Mouse (Mus musculus): ENCODE results near the gene Tpm4. TPM values are rescaled to one million over a fixed set of nuclear protein-coding genes. Genes with fewer than 3 reads are reported as not detected.

The Tpm4 gene
- polyA plus RNA-seq, 1 experiment from 2014 or later = 227 TPM

GRCm38 (mm10) chr8:72151418-72152078 lies 16.8 kb downstream of the Tpm4 start:
- H3K79me2 ChIP-seq (ENCODE audit: inconsistent target) = peaks cover 35% of the 10 kb centered on the region; the same call in 1 of the 2 replicates
- no peak overlapping the region for H3K4me3 ChIP-seq (ENCODE audit: inconsistent target)
- 7% methylated on average over 3 of the region's 3 CpGs for WGBS (ENCODE audit: missing documents)
- no peak overlapping the region for H3K27ac ChIP-seq
- peaks cover 51% of the 10 kb centered on the region for H3K36me3 ChIP-seq (ENCODE audit: inconsistent target)

- Histone ChIP-seq H3K4me3 (ENCODE audit: inconsistent target) (no peak overlapping the region), H3K36me3 (ENCODE audit: inconsistent target) (peaks cover 33% of the 10 kb centered on the region), H3K27ac (no peak overlapping the region), H3K79me2 (ENCODE audit: inconsistent target) (peaks cover 18% of the 10 kb centered on the region; the same call in 1 of the 2 replicates)
Observed at GRCm38 (mm10) chr8:72153382-72153781, 18.6 kb downstream of the Tpm4 start.

GRCm38 (mm10) chr8:72158096-72158495 lies 23.3 kb downstream of the Tpm4 start:
- Histone ChIP-seq H3K36me3 (ENCODE audit: inconsistent target) (peaks cover 5% of the 10 kb centered on the region), H3K79me2 (ENCODE audit: inconsistent target) (peaks cover 36% of the 10 kb centered on the region), H3K27ac (no peak overlapping the region), H3K4me3 (ENCODE audit: inconsistent target) (no peak overlapping the region)
- WGBS (ENCODE audit: missing documents) = 88% methylated on average over 2 of the region's 2 CpGs

- no peak overlapping the region for H3K4me3 ChIP-seq (ENCODE audit: inconsistent target)
Observed at GRCm38 (mm10) chr8:72158726-72159125, 24.0 kb downstream of the Tpm4 start.

GRCm38 (mm10) chr8:72160007-72160406 lies 25.2 kb downstream of the Tpm4 start:
- H3K4me3 ChIP-seq (ENCODE audit: inconsistent target) = peak overlapping the region; percentile 47
- H3K27ac ChIP-seq = peak overlapping the region; percentile 71
- H3K36me3 ChIP-seq (ENCODE audit: inconsistent target) = peaks cover 9% of the 10 kb centered on the region; the same call in 1 of the 2 replicates
- 15% methylated on average over 3 of the region's 3 CpGs for WGBS (ENCODE audit: missing documents)
- H3K79me2 ChIP-seq (ENCODE audit: inconsistent target) = peaks cover 50% of the 10 kb centered on the region

More at GRCm38 (mm10) chr8:72158726-72159125, 24.0 kb downstream of the Tpm4 start:
- Histone ChIP-seq H3K27ac (no peak overlapping the region), H3K79me2 (ENCODE audit: inconsistent target) (peaks cover 38% of the 10 kb centered on the region), H3K36me3 (ENCODE audit: inconsistent target) (no peaks in the 10 kb centered on the region)
- 96% methylated on average over 3 of the region's 3 CpGs for WGBS (ENCODE audit: missing documents)

- Histone ChIP-seq H3K36me3 (ENCODE audit: inconsistent target) (peaks cover 9% of the 10 kb centered on the region; the same call in 1 of the 2 replicates), H3K27ac (peak within 1 kb of the TSS; percentile 71), H3K4me3 (ENCODE audit: inconsistent target) (peak within 1 kb of the TSS; percentile 85), H3K79me2 (ENCODE audit: inconsistent target) (peaks cover 60% of the 10 kb centered on the region)
- under 1% methylated on average over 78 of the region's 82 CpGs for WGBS (ENCODE audit: missing documents)
Observed at GRCm38 (mm10) chr8:72160707-72161697, 26.2 kb downstream of the Tpm4 start, which contains the start of gene Rab8a. Rab8a (plus strand) TSS chr8:72161200.

- Histone ChIP-seq H3K27ac (no peak overlapping the region), H3K79me2 (ENCODE audit: inconsistent target) (peaks cover 79% of the 10 kb centered on the region), H3K36me3 (ENCODE audit: inconsistent target) (peaks cover 9% of the 10 kb centered on the region; the same call in 1 of the 2 replicates), H3K4me3 (ENCODE audit: inconsistent target) (no peak overlapping the region)
Observed at GRCm38 (mm10) chr8:72162821-72163220, 28.0 kb downstream of the Tpm4 start.

GRCm38 (mm10) chr8:72169098-72169668 lies 34.4 kb downstream of the Tpm4 start:
- Histone ChIP-seq H3K79me2 (ENCODE audit: inconsistent target) (peaks cover 43% of the 10 kb centered on the region), H3K27ac (peak overlapping the region; percentile 39), H3K4me3 (ENCODE audit: inconsistent target) (no peak overlapping the region), H3K36me3 (ENCODE audit: inconsistent target) (peaks cover 60% of the 10 kb centered on the region)
- WGBS (ENCODE audit: missing documents) = 58% methylated on average over 3 of the region's 3 CpGs

- 80% methylated on average over 3 of the region's 3 CpGs for WGBS (ENCODE audit: missing documents)
- Histone ChIP-seq H3K4me3 (ENCODE audit: inconsistent target) (no peak overlapping the region), H3K79me2 (ENCODE audit: inconsistent target) (peaks cover 37% of the 10 kb centered on the region), H3K36me3 (ENCODE audit: inconsistent target) (peaks cover 60% of the 10 kb centered on the region), H3K27ac (peak overlapping the region; percentile 39)
Observed at GRCm38 (mm10) chr8:72169681-72170249, 35.0 kb downstream of the Tpm4 start.

GRCm38 (mm10) chr8:72177346-72177925 lies 42.7 kb downstream of the Tpm4 start:
- H3K79me2 ChIP-seq (ENCODE audit: inconsistent target) = no peaks in the 10 kb centered on the region
- H3K4me3 ChIP-seq (ENCODE audit: inconsistent target) = no peak overlapping the region
- WGBS (ENCODE audit: missing documents) = 66% methylated on average over 5 of the region's 5 CpGs
- H3K27ac ChIP-seq = no peak overlapping the region
- H3K36me3 ChIP-seq (ENCODE audit: inconsistent target) = peaks cover 66% of the 10 kb centered on the region

GRCm38 (mm10) chr8:72183554-72184202 lies 48.9 kb downstream of the Tpm4 start:
- no peaks in the 10 kb centered on the region for H3K79me2 ChIP-seq (ENCODE audit: inconsistent target)
- no peak overlapping the region for H3K4me3 ChIP-seq (ENCODE audit: inconsistent target)
- WGBS (ENCODE audit: missing documents) = 14% methylated on average over 2 of the region's 2 CpGs
- peaks cover 19% of the 10 kb centered on the region; the same call in 1 of the 2 replicates for H3K36me3 ChIP-seq (ENCODE audit: inconsistent target)
- no peak overlapping the region for H3K27ac ChIP-seq

GRCm38 (mm10) chr8:72187793-72188331 lies 53.1 kb downstream of the Tpm4 start:
- 100% methylated on average over 1 of the region's 2 CpGs for WGBS (ENCODE audit: missing documents)
- Histone ChIP-seq H3K4me3 (ENCODE audit: inconsistent target) (no peak overlapping the region), H3K27ac (no peak overlapping the region), H3K36me3 (ENCODE audit: inconsistent target) (no peaks in the 10 kb centered on the region), H3K79me2 (ENCODE audit: inconsistent target) (no peaks in the 10 kb centered on the region)

- H3K27ac ChIP-seq = no peak within 1 kb of the TSS
- no peaks in the 10 kb centered on the region; the same call in 1 of the 2 replicates for H3K36me3 ChIP-seq (ENCODE audit: inconsistent target)
- 34% methylated on average over 12 of the region's 12 CpGs for WGBS (ENCODE audit: missing documents)
- H3K4me3 ChIP-seq (ENCODE audit: inconsistent target) = no peak within 1 kb of the TSS; the same call in 1 of the 2 replicates
- H3K79me2 ChIP-seq (ENCODE audit: inconsistent target) = no peaks in the 10 kb centered on the region
Observed at GRCm38 (mm10) chr8:72189417-72190214, 54.8 kb downstream of the Tpm4 start, which contains the start of gene Hsh2d. Hsh2d (plus strand) TSS chr8:72189638.

Measured in macrophage (primary cell).